Mouse (Mus musculus): ENCODE measurements around the gene Sgf29.

- TF ChIP-seq REST (IDR thresholded peaks at IDR 0.05; ENCODE audit: insufficient read depth, insufficient read length) (no peak), POLR2A (IDR thresholded peaks at IDR 0.05; ENCODE audit: insufficient read length, low read depth) (no peak), CEBPB (IDR thresholded peaks at IDR 0.05; ENCODE audit: insufficient read depth, poor library complexity, severe bottlenecking) (no peak), USF1 (IDR thresholded peaks at IDR 0.05; ENCODE audit: low read depth) (no peak), TCF12 (IDR thresholded peaks at IDR 0.05; ENCODE audit: insufficient read depth, poor library complexity, severe bottlenecking) (no peak), SRF (IDR thresholded peaks at IDR 0.05; ENCODE audit: control insufficient read depth, insufficient read length, low read depth) (no peak), POLR2AphosphoS2 (IDR thresholded peaks at IDR 0.05; ENCODE audit: insufficient read length, low read depth) (no peak), TCF3 (IDR thresholded peaks at IDR 0.05; ENCODE audit: insufficient read length, low read depth) (no peak)
Observed at GRCm38 (mm10) chr7:126715679-126716078, 66.6 kb downstream of the Sgf29 start.
